Mouse (Mus musculus) layer of hippocampus, postnatal 14 days (tissue): ENCODE results near the gene Hmgb1. TPM values are rescaled to one million over a fixed set of nuclear protein-coding genes. Genes with fewer than 3 reads are reported as not detected.

Experiments used
- DNase-seq, 2 experiments: peaks; one replicate each; pipeline ENCODE4 v3.0.0; 2021 to 2022; ENCODE audit warnings: low spot score in 2 of 2, mixed read lengths in 1 of 2
- total RNA-seq, 2 experiments: library from RNA; stranded (reverse); gene quantifications; 2 replicates each; pipeline ENCODE4 v1.2.3; 2021

The Hmgb1 gene
- total RNA-seq, 2 experiments from 2014 or later = 165 to 178 TPM

GRCm38 (mm10) chr5:149196611-149197010 is 12.3 kb upstream of the Hmgb1 start:
- DNase-seq = no peak

GRCm38 (mm10) chr5:149190160-149190559 is 5.9 kb upstream of the Hmgb1 start:
- DNase-seq = no peak

GRCm38 (mm10) chr5:149185806-149186205 is 1.5 kb upstream of the Hmgb1 start:
- DNase-seq = no peak

GRCm38 (mm10) chr5:149184844-149185186 is 526 bp upstream of the Hmgb1 start:
- DNase-seq = no peak

- no peak for DNase-seq
Measured at GRCm38 (mm10) chr5:149183721-149184103, 577 bp downstream of the Hmgb1 start.

- DNase-seq = no peak
Measured at GRCm38 (mm10) chr5:149183122-149183521, 1.2 kb downstream of the Hmgb1 start.

- DNase-seq = no peak
Measured at GRCm38 (mm10) chr5:149182186-149182870, 2.0 kb downstream of the Hmgb1 start.

GRCm38 (mm10) chr5:149179826-149180225 is 4.5 kb downstream of the Hmgb1 start:
- no peak for DNase-seq

- no peak for DNase-seq
Measured at GRCm38 (mm10) chr5:149178095-149178494, 6.2 kb downstream of the Hmgb1 start.

- DNase-seq = no peak
Measured at GRCm38 (mm10) chr5:149175736-149176135, 8.6 kb downstream of the Hmgb1 start.

GRCm38 (mm10) chr5:149174527-149174926 is 9.8 kb downstream of the Hmgb1 start:
- no peak for DNase-seq

GRCm38 (mm10) chr5:149172246-149172645 is 12.0 kb downstream of the Hmgb1 start:
- DNase-seq = no peak

GRCm38 (mm10) chr5:149170841-149171588 is 13.3 kb downstream of the Hmgb1 start:
- DNase-seq = no peak

- no peak for DNase-seq
Measured at GRCm38 (mm10) chr5:149168816-149169215, 15.5 kb downstream of the Hmgb1 start.

- no peak for DNase-seq
Measured at GRCm38 (mm10) chr5:149168051-149168450, 16.2 kb downstream of the Hmgb1 start.

GRCm38 (mm10) chr5:149166011-149166410 is 18.3 kb downstream of the Hmgb1 start:
- DNase-seq = no peak

GRCm38 (mm10) chr5:149164881-149165280 is 19.4 kb downstream of the Hmgb1 start:
- DNase-seq = no peak

GRCm38 (mm10) chr5:149162890-149163289 is 21.4 kb downstream of the Hmgb1 start:
- no peak for DNase-seq

GRCm38 (mm10) chr5:149160469-149160868 is 23.8 kb downstream of the Hmgb1 start:
- DNase-seq = no peak

GRCm38 (mm10) chr5:149159021-149159420 is 25.3 kb downstream of the Hmgb1 start:
- no peak for DNase-seq

- no peak for DNase-seq
Measured at GRCm38 (mm10) chr5:149156886-149157563, 27.3 kb downstream of the Hmgb1 start.

- DNase-seq = peak; percentile 8 to 26
Measured at GRCm38 (mm10) chr5:149152774-149153155, 31.5 kb downstream of the Hmgb1 start.
